ENCODE assay signal across 24 mouse cellular contexts in the genomic region with DNA sequence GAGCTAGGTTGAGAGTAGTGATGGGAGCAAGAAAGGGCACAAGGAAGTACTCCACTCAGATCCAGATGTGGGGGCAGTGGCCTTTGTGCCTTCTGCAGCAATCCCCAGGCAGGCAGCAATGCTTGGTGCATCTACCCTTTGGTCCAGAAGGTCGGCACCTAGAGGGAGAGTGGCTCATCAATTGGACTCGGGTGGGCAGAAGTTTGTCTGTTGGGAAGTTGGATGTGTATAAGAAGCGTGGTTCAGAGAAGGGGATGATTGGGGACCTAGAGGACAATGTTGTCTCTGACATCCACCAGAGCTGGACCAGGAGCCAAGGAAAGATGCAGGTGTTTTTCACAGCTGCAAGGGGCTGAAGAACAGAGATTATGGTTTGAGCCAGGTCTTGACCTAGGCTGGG. TPM values are rescaled to one million over a fixed set of nuclear protein-coding genes. Genes with fewer than 3 reads are reported as not detected.
DNase-seq lines count a peak whose midpoint lies in the region; ATAC-seq lines count a peak whose summit lies in the region.
"Had no signal": no experiment of that assay in that cellular context is flagged by ENCODE, and none has a peak within 500 bp of the region (broad histone marks: within the 10 kb centered on the region; RNA-seq: fewer than 3 reads in every experiment).

No protein-coding gene starts in this region.

- WGBS in heart, embryonic 11.5 days (ENCODE audit: insufficient replicate concordance) = 13% methylated on average over 3 of the region's 3 CpGs
- 3% methylated on average over 3 of the region's 3 CpGs for WGBS in neural tube, embryonic 13.5 days
- 19% methylated on average over 3 of the region's 3 CpGs for WGBS in limb, embryonic 12.5 days

- no peak for ATAC-seq in heart, embryonic 11.5 days (replicated peaks; ENCODE audit: insufficient number of reproducible peaks, low FRiP score, low TSS enrichment)
- ATAC-seq in neural tube, embryonic 13.5 days (ENCODE audit: low read depth) = no peak
- ATAC-seq in limb, embryonic 12.5 days (ENCODE audit: insufficient number of reproducible peaks, insufficient read depth, low FRiP score, low TSS enrichment, low read depth) = no peak
- ATAC-seq: forebrain, embryonic 13.5 days; hindbrain, postnatal 0 days had no signal

- H3K9ac ChIP-seq in heart, embryonic 11.5 days (ENCODE audit: low read depth, low read length) = no peak overlapping the region
- no peak overlapping the region for H3K9ac ChIP-seq in neural tube, embryonic 13.5 days
- no peak overlapping the region for H3K9ac ChIP-seq in limb, embryonic 12.5 days (replicated peaks)
- H3K9ac ChIP-seq: forebrain, embryonic 13.5 days; lung, embryonic 15.5 days; midbrain, embryonic 12.5 days; neural tube, embryonic 15.5 days had no signal

- intact Hi-C loops in heart, postnatal 36 days (cut with DNase I) = loop anchor here (10.0 kb wide), 1 partner anchor 224 kb away; the partner anchor contains the start of genes Nrg4 and Tmem266

- no peak for DNase-seq in heart, postnatal 36 days
- no peak for DNase-seq in neural tube, embryonic 10.5 days (ENCODE audit: extremely low spot score, low spot score)
- DNase-seq in adrenal gland, adult 8-10 months = no peak
- DNase-seq in c-Kit-positive CD71-positive TER-119-positive erythroid progenitor cells, embryonic 14.5 days (ENCODE audit: low spot score) = no peak
- DNase-seq: adrenal gland, postnatal 25 days; cerebellum, adult 11-12 months; gastrocnemius, postnatal 14 days; kidney, adult 8-10 months; layer of hippocampus, adult 9-11 months; thymus, postnatal 36 days had no signal

- H3K4me3 ChIP-seq in heart, embryonic 11.5 days (ENCODE audit: low read depth, low read length) = no peak overlapping the region
- no peak overlapping the region for H3K4me3 ChIP-seq in neural tube, embryonic 13.5 days
- no peak overlapping the region for H3K4me3 ChIP-seq in limb, embryonic 12.5 days (replicated peaks)
- H3K4me3 ChIP-seq: erythroblast, embryonic 14.5 days; forebrain, embryonic 13.5 days; lung, embryonic 15.5 days; midbrain, embryonic 12.5 days; neural tube, embryonic 15.5 days had no signal

- peaks cover 57% of the 10 kb centered on the region for H3K27me3 ChIP-seq in heart, embryonic 11.5 days (ENCODE audit: control insufficient read depth, insufficient read depth, low read length)
- H3K27me3 ChIP-seq in neural tube, embryonic 13.5 days = peaks cover 87% of the 10 kb centered on the region
- peaks cover 62% of the 10 kb centered on the region for H3K27me3 ChIP-seq in limb, embryonic 12.5 days

- peaks cover 19% of the 10 kb centered on the region for H3K4me1 ChIP-seq in heart, embryonic 11.5 days (ENCODE audit: control insufficient read depth, insufficient read depth, low read length)
- H3K4me1 ChIP-seq in neural tube, embryonic 13.5 days (replicated peaks) = peaks cover 26% of the 10 kb centered on the region
- H3K4me1 ChIP-seq in limb, embryonic 12.5 days (replicated peaks) = peaks cover 39% of the 10 kb centered on the region

- H3K27ac ChIP-seq in heart, embryonic 11.5 days (ENCODE audit: low read depth, low read length) = no peak overlapping the region
- no peak overlapping the region for H3K27ac ChIP-seq in neural tube, embryonic 13.5 days (replicated peaks)
- no peak overlapping the region for H3K27ac ChIP-seq in limb, embryonic 12.5 days
- H3K27ac ChIP-seq: forebrain, embryonic 13.5 days; hindbrain, postnatal 0 days; lung, embryonic 15.5 days; macrophage; midbrain, embryonic 12.5 days; neural tube, embryonic 15.5 days had no signal

- H3K36me3 ChIP-seq in heart, embryonic 11.5 days (ENCODE audit: control insufficient read depth, insufficient read depth, low read length) = no peaks in the 10 kb centered on the region
- no peaks in the 10 kb centered on the region for H3K36me3 ChIP-seq in neural tube, embryonic 13.5 days
- H3K36me3 ChIP-seq in limb, embryonic 12.5 days = no peaks in the 10 kb centered on the region
- H3K36me3 ChIP-seq: lung, embryonic 15.5 days; midbrain, embryonic 12.5 days; neural tube, embryonic 15.5 days had no signal

- peak overlapping the region; percentile 54; the same call in 1 of the 2 replicates for H3K4me2 ChIP-seq in heart, embryonic 11.5 days
- H3K4me2 ChIP-seq in neural tube, embryonic 13.5 days = peak overlapping the region; percentile 22
- 0 out of 2 replicates have a peak overlapping the region, but pooled peaks have one; percentile 35 for H3K4me2 ChIP-seq in limb, embryonic 12.5 days
- H3K4me2 ChIP-seq: forebrain, embryonic 13.5 days; midbrain, embryonic 12.5 days had no signal

- no peaks in the 10 kb centered on the region for H3K9me3 ChIP-seq in heart, embryonic 11.5 days (replicated peaks; ENCODE audit: control insufficient read depth, low read length)
- H3K9me3 ChIP-seq in neural tube, embryonic 13.5 days = no peaks in the 10 kb centered on the region
- H3K9me3 ChIP-seq in limb, embryonic 12.5 days = no peaks in the 10 kb centered on the region
- H3K9me3 ChIP-seq: forebrain, embryonic 13.5 days; lung, embryonic 15.5 days; midbrain, embryonic 12.5 days; neural tube, embryonic 15.5 days had no signal

RNA-seq across cellular contexts. Expression of gene Isl2, which starts 10.4 kb away (rescaled TPM):
- 0.69 and 2.1 TPM in 2 replicates for polyA plus RNA-seq in heart, embryonic 11.5 days (2014; fragmentation: Nextera tagmentation; extraction: Ambion mirVana)
- under 1 TPM in 1 of 2 experiments, not detected in 1; 0.27 TPM for total RNA-seq in heart, postnatal 36 days (2021)
- polyA plus RNA-seq in neural tube, embryonic 13.5 days (2015; fragmentation: Nextera tagmentation; extraction: Ambion mirVana) = 55.2 and 62.4 TPM in 2 replicates
- polyA plus RNA-seq in limb, embryonic 12.5 days (2016; fragmentation: Nextera tagmentation; extraction: Ambion mirVana) = 2.3 and 3.6 TPM in 2 replicates
- total RNA-seq in adrenal gland, adult 8-10 months (2022) = not detected
- total RNA-seq: adrenal gland, postnatal 25 days; gastrocnemius, postnatal 14 days; left cerebral cortex, postnatal 10 days; liver, adult 2 months; MEL had no signal
- polyA plus RNA-seq: erythroblast, embryonic 14.5 days; forebrain, embryonic 13.5 days; frontal cortex, adult 2 months; liver, adult 2 months; macrophage had no signal

RNA-seq across cellular contexts. Expression of gene Etfa, which starts 36.8 kb away (rescaled TPM):
- 283 and 296 TPM in 2 replicates for polyA plus RNA-seq in heart, embryonic 11.5 days (2014; fragmentation: Nextera tagmentation; extraction: Ambion mirVana)
- 100 to 1,000 TPM; 924 to 965 TPM for total RNA-seq in heart, postnatal 36 days (2021)
- polyA plus RNA-seq in neural tube, embryonic 13.5 days (2015; fragmentation: Nextera tagmentation; extraction: Ambion mirVana) = 106 and 116 TPM in 2 replicates
- polyA plus RNA-seq in limb, embryonic 12.5 days (2016; fragmentation: Nextera tagmentation; extraction: Ambion mirVana) = 183 and 192 TPM in 2 replicates
- 100 to 1,000 TPM; 214 to 386 (median 325) TPM for total RNA-seq in adrenal gland, adult 8-10 months (2022)

Comparison
In these comparisons a context has a peak if more than half of its experiments do, and no peak if none do; other contexts are left out.
1. RNA of gene Isl2, which starts 10.4 kb away (polyA plus RNA-seq): 55.2 to 62.4 TPM in neural tube, embryonic 13.5 days; 2.3 to 3.6 TPM in limb, embryonic 12.5 days and 0.69 to 2.1 TPM in heart, embryonic 11.5 days; every median in the first group is over 10 times any median in the second.
2. Peak in every context shown above with its lines, with median percentiles within 50 percentile points of each other: H3K4me2 ChIP-seq.